Mouse (Mus musculus): ENCODE data around the gene Kcnj10. TPM values are rescaled to one million over a fixed set of nuclear protein-coding genes. Genes with fewer than 3 reads are reported as not detected.

Kcnj10 gene
- polyA plus RNA-seq, 1 experiment from 2014 or later, result 0.10 TPM

DNA sequence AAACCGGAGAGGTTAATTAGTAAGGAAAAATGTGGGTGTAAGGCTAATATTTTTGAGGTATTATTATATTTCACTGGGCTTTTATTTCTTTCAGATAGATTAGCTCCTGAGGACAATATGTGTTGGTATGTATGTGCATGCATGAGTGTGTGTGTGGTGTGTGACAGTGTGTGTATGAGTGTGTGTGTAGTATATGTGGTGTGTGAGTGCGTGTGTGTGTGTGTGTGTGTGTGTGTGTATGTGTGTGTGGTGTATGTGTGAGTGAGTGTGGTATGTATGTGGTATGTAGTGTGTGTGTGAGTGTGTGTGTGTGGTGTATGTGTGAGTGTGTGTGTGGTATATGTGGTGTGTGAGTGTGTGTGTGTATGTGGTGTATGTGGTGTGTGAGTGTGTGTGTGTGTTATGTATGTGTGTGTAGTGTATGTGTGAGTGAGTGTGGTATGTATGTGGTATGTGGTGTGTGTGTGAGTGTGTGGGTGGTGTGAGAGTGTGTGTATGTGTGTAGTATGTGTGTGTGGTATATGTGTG, 51.7 kb downstream of the Kcnj10 start:
- WGBS, result 91% methylated on average over 2 of the region's 2 CpGs
- no peak overlapping the region for H3K27ac ChIP-seq (ENCODE audit: low read depth, low read length)
- no peaks in the 10 kb centered on the region for H3K9me3 ChIP-seq (ENCODE audit: control insufficient read depth, low read length)
- H3K36me3 ChIP-seq (ENCODE audit: control insufficient read depth, insufficient read depth, low read length), result no peaks in the 10 kb centered on the region
- DNase-seq (ENCODE audit: low spot score), result no peak
- H3K9ac ChIP-seq (ENCODE audit: low read depth, low read length), result no peak overlapping the region
- H3K4me1 ChIP-seq (replicated peaks; ENCODE audit: control insufficient read depth, insufficient read depth, low read length), result no peaks in the 10 kb centered on the region
- no peak for ATAC-seq (replicated peaks; ENCODE audit: low FRiP score)
- 0 out of 2 replicates have a peak, but pooled peaks cover 4% of the 10 kb centered on the region for H3K27me3 ChIP-seq (replicated peaks; ENCODE audit: control insufficient read depth, insufficient read depth, low read length)
- no peak overlapping the region for H3K4me3 ChIP-seq (ENCODE audit: low read depth, low read length)
- no peak overlapping the region for H3K4me2 ChIP-seq

GRCm38 (mm10) chr1:172393739-172394138, 52.7 kb downstream of the Kcnj10 start:
- Histone ChIP-seq H3K36me3 (ENCODE audit: control insufficient read depth, insufficient read depth, low read length) (no peaks in the 10 kb centered on the region), H3K9ac (ENCODE audit: low read depth, low read length) (no peak overlapping the region), H3K4me2 (no peak overlapping the region), H3K27ac (ENCODE audit: low read depth, low read length) (no peak overlapping the region), H3K27me3 (replicated peaks; ENCODE audit: control insufficient read depth, insufficient read depth, low read length) (0 out of 2 replicates have a peak, but pooled peaks cover 4% of the 10 kb centered on the region), H3K4me3 (ENCODE audit: low read depth, low read length) (no peak overlapping the region), H3K9me3 (ENCODE audit: control insufficient read depth, low read length) (no peaks in the 10 kb centered on the region), H3K4me1 (replicated peaks; ENCODE audit: control insufficient read depth, insufficient read depth, low read length) (no peaks in the 10 kb centered on the region)
- DNase-seq (ENCODE audit: low spot score) (no peak), ATAC-seq (replicated peaks; ENCODE audit: low FRiP score) (no peak)
- 60% methylated on average over 8 of the region's 8 CpGs for WGBS

GRCm38 (mm10) chr1:172396996-172397752, 56.2 kb downstream of the Kcnj10 start:
- H3K4me2 ChIP-seq, result no peak overlapping the region
- H3K27me3 ChIP-seq (replicated peaks; ENCODE audit: control insufficient read depth, insufficient read depth, low read length), result no peaks in the 10 kb centered on the region
- DNase-seq (ENCODE audit: low spot score) (no peak), ATAC-seq (replicated peaks; ENCODE audit: low FRiP score) (no peak)
- H3K4me3 ChIP-seq (ENCODE audit: low read depth, low read length), result no peak overlapping the region
- H3K36me3 ChIP-seq (ENCODE audit: control insufficient read depth, insufficient read depth, low read length), result no peaks in the 10 kb centered on the region
- no peaks in the 10 kb centered on the region for H3K4me1 ChIP-seq (replicated peaks; ENCODE audit: control insufficient read depth, insufficient read depth, low read length)
- H3K9me3 ChIP-seq (ENCODE audit: control insufficient read depth, low read length), result no peaks in the 10 kb centered on the region
- 46% methylated on average over 9 of the region's 9 CpGs for WGBS
- H3K9ac ChIP-seq (ENCODE audit: low read depth, low read length), result no peak overlapping the region
- no peak overlapping the region for H3K27ac ChIP-seq (ENCODE audit: low read depth, low read length)

GRCm38 (mm10) chr1:172406077-172406706, 65.2 kb downstream of the Kcnj10 start:
- Histone ChIP-seq H3K36me3 (ENCODE audit: control insufficient read depth, insufficient read depth, low read length) (no peaks in the 10 kb centered on the region), H3K9ac (ENCODE audit: low read depth, low read length) (no peak overlapping the region), H3K4me3 (ENCODE audit: low read depth, low read length) (no peak overlapping the region), H3K9me3 (ENCODE audit: control insufficient read depth, low read length) (no peaks in the 10 kb centered on the region), H3K4me2 (no peak overlapping the region), H3K27ac (ENCODE audit: low read depth, low read length) (no peak overlapping the region), H3K4me1 (replicated peaks; ENCODE audit: control insufficient read depth, insufficient read depth, low read length) (no peaks in the 10 kb centered on the region), H3K27me3 (replicated peaks; ENCODE audit: control insufficient read depth, insufficient read depth, low read length) (no peaks in the 10 kb centered on the region)
- WGBS, result 52% methylated on average over 16 of the region's 16 CpGs
- no peak for ATAC-seq (replicated peaks; ENCODE audit: low FRiP score)
- DNase-seq (ENCODE audit: low spot score), result no peak

- WGBS, result 8% methylated on average over 6 of the region's 6 CpGs
- Histone ChIP-seq H3K9ac (ENCODE audit: low read depth, low read length) (no peak overlapping the region), H3K27me3 (replicated peaks; ENCODE audit: control insufficient read depth, insufficient read depth, low read length) (no peaks in the 10 kb centered on the region), H3K36me3 (ENCODE audit: control insufficient read depth, insufficient read depth, low read length) (no peaks in the 10 kb centered on the region), H3K27ac (ENCODE audit: low read depth, low read length) (no peak overlapping the region), H3K4me1 (replicated peaks; ENCODE audit: control insufficient read depth, insufficient read depth, low read length) (no peaks in the 10 kb centered on the region), H3K4me3 (ENCODE audit: low read depth, low read length) (no peak overlapping the region), H3K9me3 (ENCODE audit: control insufficient read depth, low read length) (no peaks in the 10 kb centered on the region), H3K4me2 (no peak overlapping the region)
- DNase-seq (ENCODE audit: low spot score) (no peak), ATAC-seq (replicated peaks; ENCODE audit: low FRiP score) (no peak)
Measured at GRCm38 (mm10) chr1:172408996-172409395, 68.0 kb downstream of the Kcnj10 start.

DNA sequence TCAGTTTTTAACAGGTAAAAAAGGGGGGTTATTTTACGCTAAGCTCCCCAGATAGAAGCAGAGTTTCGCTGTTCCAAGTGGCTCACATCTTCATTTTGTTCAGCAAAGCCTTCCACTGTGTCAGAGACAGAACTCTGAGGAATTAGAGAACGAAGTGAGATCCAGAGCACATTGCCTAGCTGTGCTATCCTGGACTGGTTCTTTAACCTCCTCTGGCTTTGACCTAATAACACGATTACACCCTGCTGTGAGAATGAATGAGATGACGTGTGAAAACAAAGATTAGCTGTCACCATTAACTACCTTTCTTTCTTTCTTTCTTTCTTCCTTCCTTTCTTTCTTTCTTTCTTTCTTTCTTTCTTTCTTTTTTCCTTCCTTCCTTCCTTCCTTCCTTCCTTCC, 68.4 kb downstream of the Kcnj10 start:
- no peaks in the 10 kb centered on the region for H3K9me3 ChIP-seq (ENCODE audit: control insufficient read depth, low read length)
- H3K4me2 ChIP-seq, result no peak overlapping the region
- 14% methylated on average over 5 of the region's 5 CpGs for WGBS
- ATAC-seq (replicated peaks; ENCODE audit: low FRiP score) (no peak), DNase-seq (ENCODE audit: low spot score) (no peak)
- H3K27me3 ChIP-seq (replicated peaks; ENCODE audit: control insufficient read depth, insufficient read depth, low read length), result no peaks in the 10 kb centered on the region
- H3K9ac ChIP-seq (ENCODE audit: low read depth, low read length), result no peak overlapping the region
- no peak overlapping the region for H3K27ac ChIP-seq (ENCODE audit: low read depth, low read length)
- H3K36me3 ChIP-seq (ENCODE audit: control insufficient read depth, insufficient read depth, low read length), result no peaks in the 10 kb centered on the region
- no peaks in the 10 kb centered on the region for H3K4me1 ChIP-seq (replicated peaks; ENCODE audit: control insufficient read depth, insufficient read depth, low read length)
- no peak overlapping the region for H3K4me3 ChIP-seq (ENCODE audit: low read depth, low read length)

DNA sequence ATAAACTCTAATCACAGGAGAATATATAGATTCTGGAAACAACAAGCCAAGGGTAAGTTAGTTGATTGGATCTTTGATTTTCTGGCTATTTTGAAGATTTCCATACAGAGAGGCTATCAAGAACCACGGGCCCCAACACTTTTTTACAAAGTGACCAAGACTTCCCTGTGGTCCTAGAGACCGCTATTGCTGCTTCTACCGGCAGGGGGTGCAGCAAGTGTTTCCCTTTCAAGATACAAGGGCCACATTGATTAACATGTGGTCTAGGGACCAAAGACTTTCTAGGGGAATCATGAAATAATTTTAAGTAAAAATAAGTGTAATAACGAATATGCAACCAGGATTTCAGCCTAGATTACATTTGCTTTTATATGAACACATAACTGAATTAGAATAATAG, 69.8 kb downstream of the Kcnj10 start:
- WGBS, result 3% methylated on average over 4 of the region's 4 CpGs
- Histone ChIP-seq H3K9me3 (ENCODE audit: control insufficient read depth, low read length) (no peaks in the 10 kb centered on the region), H3K36me3 (ENCODE audit: control insufficient read depth, insufficient read depth, low read length) (no peaks in the 10 kb centered on the region), H3K27ac (ENCODE audit: low read depth, low read length) (no peak overlapping the region), H3K4me2 (no peak overlapping the region), H3K27me3 (replicated peaks; ENCODE audit: control insufficient read depth, insufficient read depth, low read length) (no peaks in the 10 kb centered on the region), H3K4me3 (ENCODE audit: low read depth, low read length) (no peak overlapping the region), H3K9ac (ENCODE audit: low read depth, low read length) (no peak overlapping the region), H3K4me1 (replicated peaks; ENCODE audit: control insufficient read depth, insufficient read depth, low read length) (no peaks in the 10 kb centered on the region)
- no peak for ATAC-seq (replicated peaks; ENCODE audit: low FRiP score)
- no peak for DNase-seq (ENCODE audit: low spot score)

GRCm38 (mm10) chr1:172412204-172412603, 71.2 kb downstream of the Kcnj10 start:
- Histone ChIP-seq H3K27me3 (replicated peaks; ENCODE audit: control insufficient read depth, insufficient read depth, low read length) (no peaks in the 10 kb centered on the region), H3K9ac (ENCODE audit: low read depth, low read length) (no peak overlapping the region), H3K4me2 (no peak overlapping the region), H3K27ac (ENCODE audit: low read depth, low read length) (no peak overlapping the region), H3K4me1 (replicated peaks; ENCODE audit: control insufficient read depth, insufficient read depth, low read length) (no peaks in the 10 kb centered on the region), H3K4me3 (ENCODE audit: low read depth, low read length) (no peak overlapping the region), H3K36me3 (ENCODE audit: control insufficient read depth, insufficient read depth, low read length) (no peaks in the 10 kb centered on the region), H3K9me3 (ENCODE audit: control insufficient read depth, low read length) (no peaks in the 10 kb centered on the region)
- DNase-seq (ENCODE audit: low spot score) (peak; percentile 66), ATAC-seq (replicated peaks; ENCODE audit: low FRiP score) (peak; percentile 65)
- WGBS, result 5% methylated on average over 5 of the region's 5 CpGs
